Mouse (Mus musculus) liver, embryonic 13.5 days (tissue): ENCODE results near the gene Muc3. TPM values are rescaled to one million over a fixed set of nuclear protein-coding genes. Genes with fewer than 3 reads are reported as not detected.
A peak's percentile ranks its signal among the peaks of the same experiment; 100 is the strongest.

ENCODE experiments used
- ATAC-seq: fragments of 200-750 bp; cut with Nextera tagmentation; 2 replicates; pipeline ENCODE4 v1.8.0; 2017; ENCODE audit warnings: low read depth, mild to moderate bottlenecking, moderate number of reproducible peaks, moderate library complexity
- DNase-seq: peaks from one replicate; pipeline ENCODE4 v3.0.0; 2022
- H3K27ac ChIP-seq: fragments of 300-500 bp; sonication (generic); 2 replicates; pipeline ENCODE4 v1.5.1; 2015; ENCODE audit warnings: moderate library complexity, mild to moderate bottlenecking, inconsistent platforms
- H3K27me3 ChIP-seq: fragments of 300-500 bp; sonication (generic); 2 replicates; pipeline ENCODE4 v1.6.1; 2015; ENCODE audit warnings: mild to moderate bottlenecking, inconsistent platforms
- H3K36me3 ChIP-seq: fragments of 300-500 bp; sonication (generic); 2 replicates; pipeline ENCODE4 v1.6.1; 2015; ENCODE audit warnings: mild to moderate bottlenecking, inconsistent platforms
- H3K4me1 ChIP-seq: fragments of 300-500 bp; sonication (generic); replicated peaks from 2 replicates; pipeline ENCODE4 v1.6.1; 2015; ENCODE audit warnings: inconsistent platforms
- H3K4me2 ChIP-seq: fragments of 300-500 bp; sonication (generic); 2 replicates; pipeline ENCODE4 v1.6.1; 2015; ENCODE audit warnings: inconsistent platforms, mild to moderate bottlenecking, moderate library complexity
- H3K4me3 ChIP-seq: fragments of 300-500 bp; sonication (generic); replicated peaks from 2 replicates; pipeline ENCODE4 v1.5.1; 2015; ENCODE audit warnings: mild to moderate bottlenecking, inconsistent platforms
- H3K9ac ChIP-seq: fragments of 300-500 bp; sonication (generic); 2 replicates; pipeline ENCODE4 v1.6.1; 2015; ENCODE audit warnings: mild to moderate bottlenecking, inconsistent platforms
- H3K9me3 ChIP-seq: fragments of 300-500 bp; sonication (generic); replicated peaks from 2 replicates; pipeline ENCODE4 v1.6.1; 2016; ENCODE audit warnings: inconsistent platforms
- WGBS: fragments of 180-500 bp; shearing (Covaris S2); methylation state at CpG from one replicate; pipeline ENCODE4 v1.1.7; 2015; ENCODE audit not compliant: insufficient replicate concordance; 5-methylcytosine and 5-hydroxymethylcytosine counted together
- polyA plus RNA-seq: library from polyadenylated mRNA; unstranded; fragments of >200 nt; fragmentation: Nextera tagmentation; extraction: Ambion mirVana; gene quantifications from 2 replicates; pipeline ENCODE4 v1.2.1, GENCODE M21; 2015

Gene Muc3
- polyA plus RNA-seq, 1 experiment from 2014 or later = not detected

DNA sequence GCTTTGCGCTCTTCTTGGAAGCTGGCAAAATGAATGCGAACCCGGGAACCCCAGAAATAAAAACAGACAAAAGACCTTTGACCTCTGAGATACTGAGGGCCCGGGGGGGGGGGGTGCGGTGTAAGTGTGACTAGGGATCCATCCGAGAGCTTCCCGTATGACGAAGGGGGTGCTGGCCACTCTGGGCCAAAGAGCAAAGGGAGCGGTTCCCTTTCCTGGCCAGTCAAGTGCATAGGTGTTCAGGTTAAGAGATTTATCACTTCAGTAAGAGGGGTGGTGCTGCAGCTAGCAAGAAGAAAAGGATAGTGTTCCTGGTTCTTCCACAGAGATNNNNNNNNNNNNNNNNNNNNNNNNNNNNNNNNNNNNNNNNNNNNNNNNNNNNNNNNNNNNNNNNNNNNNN, 16.9 kb upstream of the Muc3 start:
- DNase-seq = no peak
- no peaks in the 10 kb centered on the region for H3K36me3 ChIP-seq
- H3K4me3 ChIP-seq = no peak overlapping the region
- H3K4me2 ChIP-seq = no peak overlapping the region
- H3K27me3 ChIP-seq = peaks cover 4% of the 10 kb centered on the region
- 68% methylated on average over 9 of the region's 9 CpGs for WGBS
- H3K27ac ChIP-seq = no peak overlapping the region
- H3K4me1 ChIP-seq = no peaks in the 10 kb centered on the region
- H3K9me3 ChIP-seq = no peaks in the 10 kb centered on the region
- no peak overlapping the region for H3K9ac ChIP-seq
- no peak for ATAC-seq

DNA sequence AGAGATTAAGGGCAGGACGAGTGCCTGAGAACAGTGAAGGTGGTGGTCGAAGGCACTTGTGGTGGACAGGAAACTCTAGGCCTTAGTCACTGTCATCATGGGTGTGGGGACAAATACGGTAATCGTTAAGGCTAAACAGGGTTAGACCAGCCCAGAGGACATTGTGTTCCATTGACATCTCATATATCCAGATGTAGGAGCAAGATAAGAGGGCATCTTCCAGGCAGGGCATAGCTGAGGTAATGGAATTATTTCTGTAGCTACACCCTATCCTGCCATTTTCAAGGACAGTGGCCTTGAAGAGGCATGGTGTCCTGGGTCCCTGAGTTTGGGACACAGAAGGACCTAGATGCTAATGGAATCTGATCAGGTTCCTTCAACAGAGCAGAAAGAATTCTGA, 12.7 kb upstream of the Muc3 start:
- H3K9me3 ChIP-seq = no peaks in the 10 kb centered on the region
- no peaks in the 10 kb centered on the region for H3K36me3 ChIP-seq
- peaks cover 4% of the 10 kb centered on the region for H3K27me3 ChIP-seq
- H3K27ac ChIP-seq = no peak overlapping the region
- ATAC-seq (no peak), DNase-seq (no peak)
- H3K9ac ChIP-seq = no peak overlapping the region
- H3K4me2 ChIP-seq = no peak overlapping the region
- no peak overlapping the region for H3K4me3 ChIP-seq
- no peaks in the 10 kb centered on the region for H3K4me1 ChIP-seq
- 53% methylated on average over 4 of the region's 4 CpGs for WGBS

DNA sequence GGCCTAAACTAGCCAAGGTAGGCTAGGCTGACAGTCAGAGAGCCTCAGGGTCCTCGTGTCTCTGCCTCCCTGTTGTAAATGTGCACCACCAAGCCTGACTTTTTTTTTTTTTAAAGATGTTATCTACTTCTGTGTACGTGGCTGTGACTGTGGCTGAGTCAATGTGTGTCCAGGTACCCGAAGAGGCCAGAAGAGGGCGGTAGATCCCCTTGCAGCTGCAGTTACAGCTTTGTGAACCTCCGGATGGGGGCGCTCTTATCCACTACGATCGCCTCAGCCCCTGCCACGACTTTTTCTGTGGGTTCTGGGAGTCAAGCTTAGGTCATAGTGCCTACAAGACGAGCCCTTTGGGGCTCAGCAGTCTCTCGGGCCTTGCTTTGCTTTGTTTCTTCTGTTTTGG, 10.3 kb upstream of the Muc3 start:
- Histone ChIP-seq H3K4me2 (no peak overlapping the region), H3K4me1 (no peaks in the 10 kb centered on the region), H3K4me3 (no peak overlapping the region), H3K9ac (no peak overlapping the region), H3K36me3 (no peaks in the 10 kb centered on the region), H3K27me3 (no peaks in the 10 kb centered on the region), H3K27ac (no peak overlapping the region), H3K9me3 (no peaks in the 10 kb centered on the region)
- peak; percentile 17 for DNase-seq
- WGBS = 14% methylated on average over 11 of the region's 11 CpGs
- ATAC-seq = no peak

DNA sequence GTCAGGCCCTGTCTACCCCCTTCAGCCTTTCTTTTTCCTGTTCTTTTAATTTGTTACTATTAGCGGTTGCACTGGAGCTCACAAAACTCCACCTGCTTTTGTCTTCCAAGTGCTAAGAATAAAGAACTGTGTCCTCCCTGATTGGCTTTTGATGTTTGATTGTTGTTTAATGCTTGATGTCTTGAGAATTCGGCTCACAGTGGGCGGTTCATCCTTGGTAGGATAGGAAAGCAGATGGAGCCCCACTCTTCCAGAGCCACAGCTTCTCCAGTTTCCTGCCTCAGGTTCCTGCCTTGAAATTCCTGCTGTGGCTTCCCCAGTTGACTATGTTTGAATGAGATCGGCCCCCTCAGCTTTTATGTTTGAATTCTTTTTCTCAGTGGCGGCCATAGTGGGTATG, 4.2 kb upstream of the Muc3 start:
- H3K9me3 ChIP-seq = peaks cover 32% of the 10 kb centered on the region
- ATAC-seq (no peak), DNase-seq (no peak)
- 0 out of 2 replicates have a peak, but pooled peaks cover 6% of the 10 kb centered on the region for H3K36me3 ChIP-seq
- H3K4me2 ChIP-seq = no peak overlapping the region
- H3K4me3 ChIP-seq = no peak overlapping the region
- H3K27me3 ChIP-seq = no peaks in the 10 kb centered on the region
- H3K27ac ChIP-seq = no peak overlapping the region
- H3K9ac ChIP-seq = no peak overlapping the region
- WGBS = 79% methylated on average over 5 of the region's 5 CpGs
- H3K4me1 ChIP-seq = no peaks in the 10 kb centered on the region

DNA sequence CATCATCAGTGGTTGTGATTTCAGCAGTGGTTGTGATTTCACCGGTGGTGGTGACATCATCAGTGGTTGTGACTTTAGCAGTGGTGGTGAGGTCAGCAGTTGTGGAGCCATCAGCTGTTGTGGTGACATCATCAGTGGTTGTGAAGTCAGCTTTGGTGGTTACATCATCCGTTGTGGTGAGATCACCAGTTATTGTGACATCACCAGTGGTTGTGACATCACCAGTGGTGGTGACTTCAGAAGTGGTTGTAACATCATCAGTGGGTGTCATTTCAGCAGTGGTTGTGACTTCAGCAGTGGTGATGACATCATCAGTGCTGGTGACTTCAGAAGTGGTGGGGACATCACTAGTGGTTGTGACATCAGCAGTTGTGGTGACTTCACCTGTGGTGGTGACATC, 3.5 kb upstream of the Muc3 start:
- Histone ChIP-seq H3K4me3 (no peak overlapping the region), H3K36me3 (0 out of 2 replicates have a peak, but pooled peaks cover 6% of the 10 kb centered on the region), H3K9ac (no peak overlapping the region), H3K27ac (no peak overlapping the region), H3K9me3 (peaks cover 32% of the 10 kb centered on the region), H3K4me2 (no peak overlapping the region), H3K4me1 (no peaks in the 10 kb centered on the region), H3K27me3 (no peaks in the 10 kb centered on the region)
- 45% methylated on average over 2 of the region's 2 CpGs for WGBS
- DNase-seq (no peak), ATAC-seq (peak; percentile 58)

DNA sequence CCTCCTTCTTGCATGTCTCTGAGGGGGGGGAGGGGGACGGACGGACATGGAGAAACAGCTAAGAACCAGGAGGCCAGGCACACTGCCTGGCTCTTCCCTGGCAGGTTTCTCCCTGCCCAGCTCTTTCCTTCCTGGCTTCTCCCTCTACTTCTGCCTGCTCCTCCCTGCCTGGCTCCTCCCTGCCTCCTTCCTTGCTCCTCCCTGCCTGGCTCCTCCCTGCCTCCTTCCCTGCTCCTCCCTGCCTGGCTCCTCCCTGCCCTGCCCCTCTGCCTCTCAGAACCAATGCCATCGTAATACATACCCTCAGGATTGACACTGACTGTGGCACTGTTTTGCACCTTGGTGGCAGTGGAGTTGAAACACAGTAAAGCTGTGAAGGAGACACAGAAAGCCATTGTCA, 8.3 kb downstream of the Muc3 start:
- DNase-seq (no peak), ATAC-seq (no peak)
- H3K27me3 ChIP-seq = no peaks in the 10 kb centered on the region
- H3K4me3 ChIP-seq = no peak overlapping the region
- WGBS = 15% methylated on average over 3 of the region's 3 CpGs
- no peak overlapping the region for H3K4me2 ChIP-seq
- no peaks in the 10 kb centered on the region for H3K9me3 ChIP-seq
- H3K27ac ChIP-seq = no peak overlapping the region
- no peaks in the 10 kb centered on the region for H3K4me1 ChIP-seq
- no peaks in the 10 kb centered on the region for H3K36me3 ChIP-seq
- H3K9ac ChIP-seq = no peak overlapping the region

DNA sequence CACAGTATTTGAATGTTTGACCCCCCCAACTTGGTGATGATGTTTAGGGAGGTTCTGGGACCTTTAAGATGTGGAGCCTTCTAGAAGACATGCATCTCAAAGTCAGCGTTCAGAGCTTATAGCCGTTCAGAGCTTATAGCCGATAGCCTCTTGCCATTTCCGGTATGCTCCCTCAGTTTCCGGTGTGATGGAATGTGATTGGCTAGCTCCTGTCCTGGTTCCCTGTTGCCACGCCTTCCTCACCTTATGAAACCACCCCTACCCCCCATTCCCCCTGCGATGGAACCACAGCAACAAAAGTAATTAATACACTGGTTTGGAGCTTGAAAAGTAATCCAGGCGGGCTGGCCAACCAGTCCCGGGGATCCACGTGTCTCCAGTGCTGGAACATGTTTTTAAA, 10.1 kb downstream of the Muc3 start:
- Histone ChIP-seq H3K9me3 (no peaks in the 10 kb centered on the region; the same call in 1 of the 2 replicates), H3K27ac (no peak overlapping the region), H3K27me3 (no peaks in the 10 kb centered on the region), H3K4me1 (no peaks in the 10 kb centered on the region), H3K4me3 (no peak overlapping the region), H3K36me3 (no peaks in the 10 kb centered on the region), H3K9ac (no peak overlapping the region), H3K4me2 (no peak overlapping the region)
- 70% methylated on average over 10 of the region's 10 CpGs for WGBS
- DNase-seq = no peak
- ATAC-seq = no peak

DNA sequence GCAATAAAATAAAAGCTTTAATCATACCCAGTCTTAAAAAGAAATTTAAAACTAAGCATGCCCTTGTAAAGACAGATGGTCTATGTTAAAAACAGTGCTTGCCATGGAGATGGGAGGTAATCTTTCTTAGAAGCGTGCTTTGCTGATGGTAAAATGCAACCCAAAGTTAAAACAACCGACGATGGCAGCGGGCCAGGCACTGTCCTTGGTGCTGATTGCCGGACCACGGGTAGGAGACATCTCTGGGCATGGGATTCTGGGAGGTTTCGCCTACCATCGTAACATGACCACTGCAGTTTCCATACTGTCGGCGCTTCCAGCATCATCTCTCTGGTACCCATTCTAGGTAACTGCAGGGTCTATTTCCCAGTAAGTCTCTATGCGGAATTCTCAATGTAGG, 14.2 kb downstream of the Muc3 start:
- ATAC-seq (no peak), DNase-seq (no peak)
- 0 out of 2 replicates have a peak, but pooled peaks cover 4% of the 10 kb centered on the region for H3K27me3 ChIP-seq
- H3K9me3 ChIP-seq = no peaks in the 10 kb centered on the region; the same call in 1 of the 2 replicates
- no peaks in the 10 kb centered on the region for H3K4me1 ChIP-seq
- H3K4me3 ChIP-seq = no peak overlapping the region
- 31% methylated on average over 11 of the region's 11 CpGs for WGBS
- H3K9ac ChIP-seq = no peak overlapping the region
- H3K4me2 ChIP-seq = no peak overlapping the region
- no peaks in the 10 kb centered on the region for H3K36me3 ChIP-seq
- H3K27ac ChIP-seq = no peak overlapping the region

DNA sequence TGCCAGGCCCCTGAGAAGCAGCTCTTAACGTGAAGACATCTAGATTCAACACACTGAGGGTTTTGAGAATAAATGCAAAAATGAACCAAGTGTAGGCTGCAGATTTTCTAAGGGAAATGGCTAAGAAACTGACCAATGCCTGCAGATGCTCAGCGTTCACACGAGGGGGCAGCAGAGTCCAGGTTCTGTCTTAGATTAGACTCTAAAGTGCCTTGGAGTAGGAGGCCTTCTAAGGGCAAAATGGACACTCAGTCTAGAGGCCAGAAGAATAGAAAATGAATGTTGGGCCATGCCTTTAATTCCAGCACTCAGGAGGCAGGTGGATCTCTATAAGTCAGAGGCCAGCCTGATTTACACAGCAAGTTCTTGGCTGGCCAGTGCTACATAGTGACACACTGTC, 17.6 kb downstream of the Muc3 start:
- Histone ChIP-seq H3K27me3 (0 out of 2 replicates have a peak, but pooled peaks cover 4% of the 10 kb centered on the region), H3K4me1 (no peaks in the 10 kb centered on the region), H3K4me2 (no peak overlapping the region), H3K36me3 (no peaks in the 10 kb centered on the region), H3K4me3 (no peak overlapping the region), H3K9ac (no peak overlapping the region), H3K9me3 (no peaks in the 10 kb centered on the region; the same call in 1 of the 2 replicates), H3K27ac (no peak overlapping the region)
- ATAC-seq = no peak
- DNase-seq = no peak
- WGBS = 0% methylated on average over 3 of the region's 3 CpGs

DNA sequence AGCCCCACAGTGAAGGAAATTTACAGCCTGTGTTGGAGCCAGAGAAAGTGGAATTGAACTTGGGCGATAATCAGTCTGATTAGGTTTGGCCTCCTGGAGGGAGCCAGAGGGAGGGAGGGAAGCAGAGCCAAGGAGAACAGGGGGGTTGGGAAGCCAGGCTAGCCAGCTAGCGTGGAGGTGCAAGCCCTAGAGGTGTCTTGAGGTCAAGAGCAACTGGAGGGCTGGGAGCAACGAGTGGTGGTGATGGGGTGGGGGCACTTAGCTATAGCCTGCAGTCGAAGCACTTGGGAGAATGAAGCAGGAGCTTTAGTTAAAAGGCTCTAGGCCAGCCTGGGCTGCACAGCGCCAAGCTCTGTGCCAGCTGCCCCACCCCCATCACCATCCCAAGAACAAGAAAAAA, 19.8 kb downstream of the Muc3 start:
- no peak for DNase-seq
- ATAC-seq = no peak
- Histone ChIP-seq H3K4me3 (no peak overlapping the region), H3K27ac (no peak overlapping the region), H3K4me1 (no peaks in the 10 kb centered on the region), H3K9ac (no peak overlapping the region), H3K4me2 (no peak overlapping the region), H3K9me3 (no peaks in the 10 kb centered on the region; the same call in 1 of the 2 replicates), H3K36me3 (no peaks in the 10 kb centered on the region), H3K27me3 (0 out of 2 replicates have a peak, but pooled peaks cover 4% of the 10 kb centered on the region)
- 16% methylated on average over 5 of the region's 5 CpGs for WGBS

DNA sequence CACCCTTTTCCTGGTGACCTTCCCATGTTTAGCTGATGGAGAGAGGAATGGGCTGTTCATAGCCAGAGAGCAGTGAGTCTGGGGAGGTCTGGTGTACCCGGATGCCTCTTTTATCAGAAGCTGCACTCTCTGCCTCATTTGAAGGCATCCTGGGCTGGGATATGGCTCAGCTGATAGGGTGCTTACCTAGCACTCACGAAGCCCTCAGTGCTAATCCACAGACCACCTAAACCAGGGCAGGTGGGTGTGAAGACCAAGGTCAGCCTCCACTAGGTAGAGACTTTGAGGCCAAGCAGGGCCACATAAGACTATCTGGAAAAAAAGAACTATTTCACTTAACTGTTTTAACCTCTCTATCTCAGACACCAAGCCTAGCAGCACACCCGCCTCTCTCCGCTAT, 25.6 kb downstream of the Muc3 start:
- Histone ChIP-seq H3K4me2 (no peak overlapping the region), H3K4me3 (no peak overlapping the region), H3K36me3 (no peaks in the 10 kb centered on the region), H3K27ac (no peak overlapping the region), H3K4me1 (peaks cover 23% of the 10 kb centered on the region), H3K27me3 (no peaks in the 10 kb centered on the region), H3K9me3 (no peaks in the 10 kb centered on the region), H3K9ac (no peak overlapping the region)
- ATAC-seq = peak; percentile 52; the same call in 1 of the 2 replicates
- DNase-seq = no peak
- WGBS = 32% methylated on average over 4 of the region's 4 CpGs

DNA sequence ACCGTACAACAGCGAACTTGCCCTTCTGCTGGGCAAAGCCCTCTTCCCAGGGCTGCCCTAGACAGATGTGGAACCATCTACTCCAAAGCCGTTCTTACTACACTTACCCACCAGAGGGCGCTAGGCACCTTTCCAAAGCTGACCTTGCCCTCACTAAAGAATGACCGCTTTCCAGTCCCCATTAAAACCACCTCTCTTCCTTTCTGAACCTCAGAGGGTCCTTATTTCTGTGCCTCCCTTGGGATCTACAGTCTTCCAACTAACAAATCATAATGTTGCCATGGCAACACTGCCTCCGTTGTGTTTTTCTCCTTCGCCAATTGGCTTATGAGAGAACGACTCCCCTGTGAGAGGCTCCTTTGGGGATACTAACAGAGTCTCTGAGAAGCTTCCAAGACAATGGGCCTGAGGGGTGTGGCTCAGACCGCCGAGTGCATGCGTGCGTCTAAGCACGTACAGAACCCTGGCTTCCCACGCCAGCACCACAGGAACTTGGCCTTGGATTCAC, 26.4 kb downstream of the Muc3 start:
- Histone ChIP-seq H3K27ac (no peak overlapping the region), H3K27me3 (no peaks in the 10 kb centered on the region), H3K4me3 (no peak overlapping the region), H3K36me3 (no peaks in the 10 kb centered on the region), H3K4me1 (peaks cover 24% of the 10 kb centered on the region), H3K9ac (no peak overlapping the region), H3K4me2 (no peak overlapping the region), H3K9me3 (no peaks in the 10 kb centered on the region)
- peak; percentile 69 for ATAC-seq
- DNase-seq = peak; percentile 68
- 11% methylated on average over 14 of the region's 14 CpGs for WGBS
